9 mouse cellular contexts compared by ENCODE assay signal in genomic region chr3:84281936-84282371, GRCm38 (mm10). TPM values are rescaled to one million over a fixed set of nuclear protein-coding genes. Genes with fewer than 3 reads are reported as not detected.
DNase-seq lines count a peak whose midpoint lies in the region; ATAC-seq and TF ChIP-seq lines count a peak whose summit lies in the region.
"Had no signal": no experiment of that assay in that cellular context is flagged by ENCODE, and none has a peak within 500 bp of the region (broad histone marks: within the 10 kb centered on the region; RNA-seq: fewer than 3 reads in every experiment).

No protein-coding gene starts in this region.

- H3K4me1 ChIP-seq in heart, embryonic 11.5 days (ENCODE audit: control insufficient read depth, insufficient read depth, low read length), result peaks cover 9% of the 10 kb centered on the region
- H3K4me1 ChIP-seq in embryonic facial prominence, embryonic 11.5 days (ENCODE audit: control insufficient read depth, insufficient read depth, low read length), result no peaks in the 10 kb centered on the region
- peaks cover 20% of the 10 kb centered on the region; the same call in 1 of the 2 replicates for H3K4me1 ChIP-seq in intestine, postnatal 0 days (replicated peaks; ENCODE audit: control insufficient read depth, insufficient read depth, low read length)
- peaks cover 32% of the 10 kb centered on the region for H3K4me1 ChIP-seq in midbrain, embryonic 15.5 days

- no peak for TF ChIP-seq CTCF in intestine, postnatal 0 days (IDR thresholded peaks at IDR 0.05; ENCODE audit: low read depth)

- no peaks in the 10 kb centered on the region for H3K9me3 ChIP-seq in heart, embryonic 11.5 days (replicated peaks; ENCODE audit: control insufficient read depth, low read length)
- H3K9me3 ChIP-seq in embryonic facial prominence, embryonic 11.5 days (replicated peaks; ENCODE audit: control insufficient read depth, low read length), result no peaks in the 10 kb centered on the region
- no peaks in the 10 kb centered on the region for H3K9me3 ChIP-seq in intestine, postnatal 0 days (ENCODE audit: control insufficient read depth)
- no peaks in the 10 kb centered on the region for H3K9me3 ChIP-seq in midbrain, embryonic 15.5 days

- 28% methylated on average over 10 of the region's 10 CpGs for WGBS in heart, embryonic 11.5 days (ENCODE audit: insufficient replicate concordance)
- 28% methylated on average over 10 of the region's 10 CpGs for WGBS in embryonic facial prominence, embryonic 11.5 days
- WGBS in intestine, postnatal 0 days, result 14% methylated on average over 10 of the region's 10 CpGs
- 25% methylated on average over 10 of the region's 10 CpGs for WGBS in midbrain, embryonic 15.5 days

- DNase-seq in heart, adult 18-20 months, result no peak
- DNase-seq in embryonic facial prominence, embryonic 11.5 days (ENCODE audit: low spot score), result peak; percentile 48
- DNase-seq in right cerebral cortex, postnatal 10 days (ENCODE audit: low spot score in 2 of 2), result no peak
- no peak for DNase-seq in layer of hippocampus, postnatal 14 days (ENCODE audit: low spot score in 2 of 2)

- H3K27ac ChIP-seq in heart, embryonic 11.5 days (ENCODE audit: low read depth, low read length), result 0 out of 2 replicates have a peak overlapping the region, but pooled peaks have one; percentile 37
- no peak overlapping the region for H3K27ac ChIP-seq in embryonic facial prominence, embryonic 11.5 days (replicated peaks; ENCODE audit: low read depth, low read length)
- peak overlapping the region; percentile 90 for H3K27ac ChIP-seq in intestine, postnatal 0 days (ENCODE audit: low read depth, low read length)
- no peak overlapping the region for H3K27ac ChIP-seq in midbrain, embryonic 15.5 days
- H3K27ac ChIP-seq: macrophage had no signal

- peak; percentile 56; the same call in 1 of the 2 replicates for ATAC-seq in heart, embryonic 11.5 days (replicated peaks; ENCODE audit: insufficient number of reproducible peaks, low FRiP score, low TSS enrichment)
- ATAC-seq in embryonic facial prominence, embryonic 11.5 days (replicated peaks; ENCODE audit: insufficient number of reproducible peaks, low FRiP score, low TSS enrichment, low read depth), result peak; percentile 47; the same call in 1 of the 2 replicates
- peak; percentile 11; the same call in 1 of the 2 replicates for ATAC-seq in intestine, postnatal 0 days
- ATAC-seq in midbrain, embryonic 15.5 days (replicated peaks), result peak; percentile 69
- no peak for ATAC-seq in monocyte, adult 5-6 weeks (replicated peaks; ENCODE audit: insufficient number of reproducible peaks, low FRiP score, low TSS enrichment, poor library complexity, severe bottlenecking)

- H3K27me3 ChIP-seq in heart, embryonic 11.5 days (ENCODE audit: control insufficient read depth, insufficient read depth, low read length), result peaks cover 3% of the 10 kb centered on the region; the same call in 1 of the 2 replicates
- no peaks in the 10 kb centered on the region for H3K27me3 ChIP-seq in embryonic facial prominence, embryonic 11.5 days (ENCODE audit: control insufficient read depth, insufficient read depth, low read length)
- no peaks in the 10 kb centered on the region for H3K27me3 ChIP-seq in intestine, postnatal 0 days (replicated peaks; ENCODE audit: control insufficient read depth, insufficient read depth, low read length)
- no peaks in the 10 kb centered on the region for H3K27me3 ChIP-seq in midbrain, embryonic 15.5 days (replicated peaks)

- H3K4me2 ChIP-seq in heart, embryonic 11.5 days, result peak overlapping the region; percentile 35
- no peak overlapping the region for H3K4me2 ChIP-seq in embryonic facial prominence, embryonic 11.5 days (ENCODE audit: low read depth, low read length)
- H3K4me2 ChIP-seq in intestine, postnatal 0 days (replicated peaks; ENCODE audit: low read depth), result peak overlapping the region; percentile 59
- H3K4me2 ChIP-seq in midbrain, embryonic 15.5 days, result peak overlapping the region; percentile 7; the same call in 1 of the 2 replicates

- H3K36me3 ChIP-seq in heart, embryonic 11.5 days (ENCODE audit: control insufficient read depth, insufficient read depth, low read length), result no peaks in the 10 kb centered on the region
- no peaks in the 10 kb centered on the region for H3K36me3 ChIP-seq in embryonic facial prominence, embryonic 11.5 days (replicated peaks; ENCODE audit: control insufficient read depth, insufficient read depth, low read depth, low read length)
- H3K36me3 ChIP-seq in intestine, postnatal 0 days (ENCODE audit: control insufficient read depth, insufficient read depth), result no peaks in the 10 kb centered on the region
- H3K36me3 ChIP-seq in midbrain, embryonic 15.5 days (replicated peaks), result no peaks in the 10 kb centered on the region

- no peak overlapping the region for H3K4me3 ChIP-seq in heart, embryonic 11.5 days (ENCODE audit: low read depth, low read length)
- H3K4me3 ChIP-seq in embryonic facial prominence, embryonic 11.5 days (ENCODE audit: low read depth, low read length), result no peak overlapping the region
- H3K4me3 ChIP-seq in intestine, postnatal 0 days (ENCODE audit: low read depth, low read length), result peak overlapping the region; percentile 31
- no peak overlapping the region for H3K4me3 ChIP-seq in midbrain, embryonic 15.5 days

- H3K9ac ChIP-seq in heart, embryonic 11.5 days (ENCODE audit: low read depth, low read length), result no peak overlapping the region; the same call in 1 of the 2 replicates
- H3K9ac ChIP-seq in embryonic facial prominence, embryonic 11.5 days (replicated peaks; ENCODE audit: low read length), result no peak overlapping the region
- no peak overlapping the region for H3K9ac ChIP-seq in intestine, postnatal 0 days (ENCODE audit: low read depth, low read length)
- H3K9ac ChIP-seq in midbrain, embryonic 15.5 days, result no peak overlapping the region

RNA-seq across cellular contexts. Expression of gene Trim2, which starts 24.7 kb away (rescaled TPM):
- 8.9 TPM in 2 replicates for polyA plus RNA-seq in heart, embryonic 11.5 days (2014; fragmentation: Nextera tagmentation; extraction: Ambion mirVana)
- total RNA-seq in heart, adult 18-20 months (2021), result 1 to 10 TPM; 6.2 to 7.0 TPM
- 37.4 and 37.7 TPM in 2 replicates for polyA plus RNA-seq in embryonic facial prominence, embryonic 11.5 days (2014; fragmentation: Nextera tagmentation; extraction: Ambion mirVana)
- 21.2 and 22.5 TPM in 2 replicates for polyA plus RNA-seq in intestine, postnatal 0 days (2015; fragmentation: Nextera tagmentation; extraction: Ambion mirVana)
- polyA plus RNA-seq in midbrain, embryonic 15.5 days (2015; fragmentation: Nextera tagmentation; extraction: Ambion mirVana), result 158 and 159 TPM in 2 replicates
- 0.39 TPM in 1 of 3 replicates, not detected in the others for total RNA-seq in monocyte, adult 5-6 weeks (2017)
- 100 to 1,000 TPM; 329 to 334 TPM for total RNA-seq in layer of hippocampus, postnatal 14 days (2021)

Comparison
In these comparisons a context has a peak if more than half of its experiments do, and no peak if none do; other contexts are left out.
1. H3K27ac ChIP-seq: peak in heart, embryonic 11.5 days (single experiment) and intestine, postnatal 0 days (single experiment); none in embryonic facial prominence, embryonic 11.5 days (single experiment) and midbrain, embryonic 15.5 days (single experiment).